Mouse (Mus musculus) ES-E14 (cell line): Measurements from ENCODE around the gene Prph. TPM values are rescaled to one million over a fixed set of nuclear protein-coding genes. Genes with fewer than 3 reads are reported as not detected.
A peak's percentile ranks its signal among the peaks of the same experiment; 100 is the strongest.

Source experiments
- DNase-seq: peaks from one replicate; pipeline ENCODE4 v3.0.0-alpha.2; 2013; ENCODE audit warnings: low read depth, low spot score
- H3K27ac ChIP-seq: 2 replicates; pipeline ENCODE4 v1.5.1; 2012; ENCODE audit warnings: low read depth, mild to moderate bottlenecking, low read length, moderate library complexity, mixed read lengths; ENCODE audit not compliant: poor library complexity, insufficient read depth, severe bottlenecking
- H3K36me3 ChIP-seq: 2 replicates; pipeline ENCODE4 v1.6.1; 2012; ENCODE audit warnings: mild to moderate bottlenecking, low read length, moderate library complexity, mixed read lengths; ENCODE audit not compliant: control insufficient read depth, poor library complexity, insufficient read depth, severe bottlenecking
- H3K4me1 ChIP-seq, 2 experiments: fragments of 150-350 bp in 1 of 2; sonication (generic) in 1 of 2; 2 replicates each; pipeline ENCODE4 v1.6.1; 2012; ENCODE audit warnings: low read length in 2 of 2, mild to moderate bottlenecking in 1 of 2, mixed read lengths in 1 of 2; ENCODE audit not compliant: control insufficient read depth in 2 of 2, insufficient read depth in 2 of 2, poor library complexity in 1 of 2
- H3K4me3 ChIP-seq, 2 experiments: fragments of 150-350 bp in 1 of 2; sonication (generic) in 1 of 2; 2 replicates each; pipeline ENCODE4 v1.5.1; 2012; ENCODE audit warnings: low read length in 2 of 2, low read depth in 1 of 2, mild to moderate bottlenecking in 1 of 2, mixed read lengths in 1 of 2; ENCODE audit not compliant: insufficient read depth in 1 of 2, poor library complexity in 1 of 2, severe bottlenecking in 1 of 2
- H3K9ac ChIP-seq: 2 replicates; pipeline ENCODE4 v1.6.1; 2012; ENCODE audit warnings: low read depth, mild to moderate bottlenecking, low read length, mixed read lengths; ENCODE audit not compliant: poor library complexity, insufficient read depth, severe bottlenecking
- H3K9me3 ChIP-seq: fragments of 150-350 bp; sonication (generic); 2 replicates; pipeline ENCODE4 v1.6.1; 2012; ENCODE audit warnings: low read depth, mild to moderate bottlenecking, low read length; ENCODE audit not compliant: control insufficient read depth, insufficient read depth
- CHD2 ChIP-seq: IDR thresholded peaks from 2 replicates; pipeline ENCODE4 v1.6.1; 2014; ENCODE audit warnings: mild to moderate bottlenecking, low read depth, low read length, inconsistent platforms
- HCFC1 ChIP-seq: IDR thresholded peaks from 2 replicates; pipeline ENCODE4 v1.6.1; 2012; ENCODE audit warnings: low read length, inconsistent platforms, borderline replicate concordance; ENCODE audit not compliant: insufficient read depth
- MAFK ChIP-seq: IDR thresholded peaks from 2 replicates; pipeline ENCODE4 v1.6.1; 2014; ENCODE audit warnings: mild to moderate bottlenecking, low read depth, low read length, inconsistent platforms; ENCODE audit not compliant: insufficient read depth
- ZC3H11A ChIP-seq: IDR thresholded peaks from 2 replicates; pipeline ENCODE4 v1.6.1; 2012; ENCODE audit warnings: low read depth, mild to moderate bottlenecking, inconsistent platforms, low read length, borderline replicate concordance
- ZNF384 ChIP-seq: IDR thresholded peaks from 2 replicates; pipeline ENCODE4 v1.6.1; 2012; ENCODE audit warnings: low read depth, low read length, inconsistent platforms
- in situ Hi-C, 2 experiments: fragments of 600-800 bp; cut with MboI; formaldehyde crosslinking; loops; one replicate each; pipeline ENCODE4 v1.15.1; 2025; ENCODE audit warnings: low sequenced_read_pairs in 2 of 2, inconsistent platforms in 1 of 2; ENCODE audit not compliant: unreplicated experiment in 2 of 2
- total RNA-seq: library from RNA; depleted of rRNA; stranded (reverse); fragments of 300-350 nt; gene quantifications from 2 replicates; pipeline ENCODE4 v1.2.3, GENCODE M21; 2012; rRNA removed

Prph gene
- 15.1 and 20.6 TPM in 2 replicates for total RNA-seq

DNA sequence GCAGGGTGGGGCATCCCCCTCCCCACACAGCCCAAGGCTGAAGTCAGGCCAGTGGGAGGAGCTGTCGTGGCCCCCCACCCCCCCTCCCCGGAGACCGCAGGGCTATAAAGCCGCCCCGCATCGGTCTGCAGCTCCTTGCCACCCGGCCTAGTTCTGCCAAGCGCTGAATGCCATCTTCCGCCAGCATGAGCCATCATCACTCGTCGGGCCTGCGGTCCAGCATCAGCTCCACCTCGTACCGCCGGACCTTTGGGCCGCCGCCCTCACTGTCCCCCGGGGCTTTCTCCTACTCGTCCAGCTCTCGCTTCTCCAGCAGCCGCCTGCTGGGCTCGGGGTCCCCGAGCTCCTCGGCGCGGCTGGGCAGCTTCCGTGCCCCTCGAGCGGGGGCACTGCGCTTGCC is at the start of gene Prph:
Gene Prph, plus strand, starts transcription at position 135 of the 400 bp plus-strand sequence.
- no peaks in the 10 kb centered on the region for H3K9me3 ChIP-seq
- no peak within 1 kb of the TSS for H3K27ac ChIP-seq
- TF ChIP-seq CHD2, result no peak
- TF ChIP-seq ZNF384, result no peak
- TF ChIP-seq HCFC1, result no peak
- TF ChIP-seq ZC3H11A, result no peak
- no peak for TF ChIP-seq MAFK
- peak within 1 kb of the TSS; percentile 50; the same call in 1 of the 2 replicates for H3K9ac ChIP-seq
- H3K4me3 ChIP-seq, result peak within 1 kb of the TSS; percentile 71 to 73
- in situ Hi-C loops, result no loop called here
- no peaks in the 10 kb centered on the region; the same call in 1 of the 2 replicates for H3K36me3 ChIP-seq
- no peak for DNase-seq
- peaks cover 4 to 22% of the 10 kb centered on the region in 2 experiments; a peak in 3 of 4 replicates for H3K4me1 ChIP-seq

DNA sequence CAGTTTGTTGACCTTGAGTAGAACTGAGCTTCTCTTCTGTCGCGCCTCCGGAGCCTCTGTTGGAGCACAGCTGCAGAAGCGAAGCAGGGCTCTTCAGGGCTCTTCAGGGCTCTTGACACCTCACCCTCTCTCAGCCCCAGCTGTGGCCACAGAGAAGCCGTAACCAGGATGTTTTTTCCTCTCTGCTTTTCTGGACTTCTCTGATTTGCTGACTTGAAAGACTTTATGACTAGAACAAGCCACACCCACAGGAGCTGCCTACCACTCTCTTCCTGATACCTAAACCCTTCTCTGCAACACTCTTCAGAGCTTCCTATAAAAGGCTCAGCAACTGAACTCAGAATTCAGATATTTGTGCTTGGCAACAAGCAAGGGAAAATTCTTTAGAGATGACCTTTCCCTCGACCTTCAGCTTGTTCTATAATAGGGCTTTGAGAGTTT is 46.2 kb upstream of the Prph start:
- in situ Hi-C loops, result no loop called here
- DNase-seq, result no peak
- no peak overlapping the region for H3K27ac ChIP-seq

DNA sequence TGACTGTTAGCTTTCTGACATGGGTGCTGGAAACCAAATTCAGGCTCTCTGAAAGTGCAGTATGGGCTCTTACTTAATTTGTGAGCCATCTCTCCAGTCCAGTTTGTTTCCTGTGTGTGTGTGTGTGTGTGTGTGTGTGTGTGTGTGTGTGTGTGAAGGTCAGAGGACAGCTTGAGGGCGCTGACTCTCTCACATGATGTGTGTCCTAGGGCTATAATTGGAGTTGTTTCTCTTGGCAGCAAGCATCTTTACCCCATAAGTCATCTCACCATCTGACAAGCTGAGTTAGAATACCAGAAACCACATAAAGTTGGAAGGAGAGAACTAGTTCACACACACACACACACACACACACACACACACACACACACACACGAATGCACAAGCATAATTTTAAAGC is 44.1 kb upstream of the Prph start:
- no peak overlapping the region for H3K27ac ChIP-seq
- H3K9ac ChIP-seq, result no peak overlapping the region
- no peak for TF ChIP-seq MAFK
- TF ChIP-seq ZNF384, result no peak
- TF ChIP-seq HCFC1, result no peak
- TF ChIP-seq CHD2, result no peak
- TF ChIP-seq ZC3H11A, result no peak
- H3K4me3 ChIP-seq, result no peak overlapping the region
- H3K36me3 ChIP-seq, result no peaks in the 10 kb centered on the region
- peaks cover 0 to 1% of the 10 kb centered on the region in 2 experiments; a peak in 2 of 4 replicates for H3K4me1 ChIP-seq
- in situ Hi-C loops, result no loop called here
- no peaks in the 10 kb centered on the region for H3K9me3 ChIP-seq
- no peak for DNase-seq

More for the DNA sequence above, 46.2 kb upstream of the Prph start:
- no peaks in the 10 kb centered on the region for H3K9me3 ChIP-seq
- no peak overlapping the region for H3K4me3 ChIP-seq
- TF ChIP-seq HCFC1 (no peak), CHD2 (no peak), ZC3H11A (no peak), MAFK (no peak), ZNF384 (no peak)
- no peak overlapping the region for H3K9ac ChIP-seq
- H3K4me1 ChIP-seq, result peaks cover 0 to under 1% of the 10 kb centered on the region in 2 experiments; a peak in 2 of 4 replicates
- H3K36me3 ChIP-seq, result no peaks in the 10 kb centered on the region

DNA sequence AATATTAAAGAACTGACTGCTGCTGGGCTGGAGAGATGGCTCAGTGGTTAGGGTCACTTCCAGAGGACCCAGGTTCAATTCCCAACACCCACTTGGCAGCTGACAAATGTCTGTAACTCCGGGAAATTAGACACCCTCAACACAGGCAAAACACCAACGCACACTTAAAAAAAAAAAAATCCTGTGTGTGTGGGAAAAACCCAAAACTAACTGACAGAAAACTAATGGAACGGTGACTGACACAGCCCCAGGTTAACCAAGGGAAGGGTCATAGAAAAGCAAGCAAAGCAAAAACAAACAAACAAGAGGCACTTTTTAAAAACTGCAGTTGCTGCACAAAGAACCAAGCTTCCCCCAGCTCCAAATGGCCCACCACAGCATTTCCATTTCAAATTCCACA is 43.0 kb upstream of the Prph start:
- Histone ChIP-seq H3K27ac (no peak overlapping the region), H3K9ac (no peak overlapping the region), H3K4me1 (peaks cover 0 to 1% of the 10 kb centered on the region in 2 experiments; a peak in 2 of 4 replicates), H3K9me3 (no peaks in the 10 kb centered on the region), H3K36me3 (no peaks in the 10 kb centered on the region), H3K4me3 (no peak overlapping the region)
- DNase-seq, result no peak
- TF ChIP-seq ZNF384, result no peak
- no peak for TF ChIP-seq CHD2
- no peak for TF ChIP-seq HCFC1
- TF ChIP-seq MAFK, result no peak
- no peak for TF ChIP-seq ZC3H11A
- in situ Hi-C loops, result no loop called here
